Mouse (Mus musculus) c-Kit-positive CD71-positive TER-119-positive erythroid progenitor cells, embryonic 14.5 days (primary cell): ENCODE data around the gene Sec14l3.
A peak's percentile ranks its signal among the peaks of the same experiment; 100 is the strongest.
"Not testable (repeated sequence)": the region's sequence is repeated elsewhere in the genome, so short reads cannot be mapped to it uniquely, and the experiment has no call there.

Experiments
- DNase-seq: peaks from one replicate; pipeline ENCODE4 v3.0.0-alpha.2; 2013; ENCODE audit warnings: low spot score

The Sec14l3 gene

DNA sequence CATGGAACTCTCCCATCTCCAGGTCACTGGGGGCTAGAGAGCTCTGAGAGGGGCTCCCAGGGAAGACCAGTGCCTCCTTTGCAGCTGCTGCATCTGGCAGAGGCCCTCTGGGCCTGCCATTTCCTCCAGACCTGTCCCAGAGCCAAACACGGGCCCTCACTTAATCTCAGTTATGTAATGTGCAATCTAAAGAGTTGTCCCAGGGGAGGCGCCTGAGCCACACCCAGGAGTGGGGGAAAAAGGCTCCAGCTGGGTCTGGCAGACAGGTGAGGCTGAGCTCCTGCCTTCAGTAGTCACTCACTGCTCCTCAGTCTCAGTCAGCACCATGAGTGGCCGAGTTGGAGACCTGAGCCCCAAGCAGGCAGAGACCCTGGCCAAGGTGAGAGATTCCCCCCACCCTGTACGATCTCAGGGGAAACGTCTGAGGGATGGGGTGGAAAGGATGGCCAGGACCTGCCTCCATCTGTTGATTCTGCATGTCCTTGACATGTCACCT lies at the start of gene Sec14l3:
Gene Sec14l3 (plus strand): TSS at position 215 of the 496 bp plus-strand sequence.
- no peak for DNase-seq

GRCm38 (mm10) chr11:4015796-4016195 lies 48.8 kb upstream of the Sec14l3 start:
- not testable (repeated sequence) for DNase-seq

DNA sequence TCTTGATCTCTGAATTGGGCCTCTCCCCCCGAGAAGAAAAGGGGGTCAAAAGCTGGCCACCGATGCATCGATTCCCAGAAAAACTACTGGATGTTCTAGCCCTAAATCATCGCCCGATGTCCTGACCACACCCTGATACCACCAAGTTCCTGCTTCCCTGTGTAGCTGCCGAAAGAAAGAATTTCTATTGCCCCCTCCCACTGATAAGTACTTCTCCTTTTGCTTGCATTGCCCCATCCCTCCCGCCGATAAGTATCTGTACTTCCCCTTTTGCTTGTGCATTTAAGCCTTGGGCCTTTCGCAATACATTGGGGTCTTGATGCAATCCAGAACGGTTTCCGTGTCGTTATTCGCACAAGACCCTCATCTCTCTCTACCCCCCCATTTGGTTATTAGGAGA lies 42.5 kb upstream of the Sec14l3 start:
- not testable (repeated sequence) for DNase-seq

- DNase-seq = no peak
These were observed 41.3 kb upstream of the Sec14l3 start for GRCm38 (mm10) chr11:4023321-4023720.

- DNase-seq = no peak
These were observed 37.6 kb upstream of the Sec14l3 start for GRCm38 (mm10) chr11:4027066-4027465.

- DNase-seq = no peak
These were observed 36.9 kb upstream of the Sec14l3 start for GRCm38 (mm10) chr11:4027561-4028334.

- no peak for DNase-seq
These were observed 35.3 kb upstream of the Sec14l3 start for GRCm38 (mm10) chr11:4029343-4029742.

GRCm38 (mm10) chr11:4031126-4031941 lies 33.3 kb upstream of the Sec14l3 start, which contains the start of gene Sec14l4:
Gene Sec14l4, plus strand, starts transcription at chr11:4031462.
- no peak for DNase-seq

DNA sequence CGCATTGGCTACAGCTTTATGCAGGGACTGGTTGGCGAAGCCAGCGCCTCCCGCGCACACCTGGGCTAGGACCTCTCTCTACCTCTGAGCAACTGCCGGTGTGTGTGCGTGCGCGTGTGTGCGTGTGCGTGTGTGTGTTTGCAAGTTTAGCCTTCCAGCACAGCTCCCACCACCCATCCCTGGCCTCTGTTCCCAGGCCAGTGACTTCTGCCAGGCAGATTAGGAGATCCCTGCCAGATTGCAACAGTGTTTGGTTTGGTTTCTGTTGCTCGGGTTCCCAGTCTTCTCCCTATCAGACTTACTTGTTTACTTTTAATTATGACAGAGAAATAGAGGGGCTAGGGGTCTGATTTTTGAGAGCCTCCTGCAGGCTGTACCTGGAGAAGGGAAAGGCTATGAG lies 32.7 kb upstream of the Sec14l3 start:
- no peak for DNase-seq

DNA sequence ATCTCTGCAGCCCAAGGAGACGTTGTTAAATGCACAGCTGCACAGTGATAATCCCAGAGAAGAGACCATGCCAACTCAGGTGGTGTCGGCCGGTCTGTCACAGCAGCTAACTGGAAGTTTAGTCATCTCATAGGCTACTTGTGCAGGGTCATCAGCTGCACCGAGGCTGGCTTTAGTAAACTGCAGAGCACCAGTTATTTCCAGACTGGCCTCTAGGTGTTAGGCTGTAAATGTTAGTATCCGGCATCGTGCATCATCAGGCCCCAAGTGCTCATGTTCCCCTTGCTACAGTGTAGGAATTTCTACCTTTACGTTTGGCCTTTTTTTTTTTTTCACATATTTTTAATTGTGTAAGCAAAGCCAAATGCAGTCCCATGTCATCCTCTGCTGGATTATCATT lies 31.2 kb upstream of the Sec14l3 start:
- DNase-seq = no peak

DNA sequence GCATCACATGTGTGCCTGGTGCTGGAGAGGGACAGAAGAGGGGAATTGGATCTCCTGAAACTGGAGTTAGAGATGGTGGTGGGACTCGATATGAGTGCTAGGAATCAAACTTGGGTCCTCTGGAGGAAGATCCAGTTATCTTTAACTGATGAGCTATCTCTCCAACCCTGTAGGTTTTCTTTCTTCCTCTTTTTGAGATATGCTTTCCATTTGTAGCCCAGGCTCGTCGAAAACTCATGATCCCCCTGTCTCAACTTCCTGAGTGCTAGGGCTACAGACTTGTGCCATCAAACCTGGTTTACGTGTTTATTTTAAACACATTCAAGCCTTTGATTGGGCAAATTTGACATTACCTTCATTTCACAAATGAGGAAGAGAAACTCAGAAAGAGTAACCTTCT lies 30.5 kb upstream of the Sec14l3 start:
- no peak for DNase-seq

DNA sequence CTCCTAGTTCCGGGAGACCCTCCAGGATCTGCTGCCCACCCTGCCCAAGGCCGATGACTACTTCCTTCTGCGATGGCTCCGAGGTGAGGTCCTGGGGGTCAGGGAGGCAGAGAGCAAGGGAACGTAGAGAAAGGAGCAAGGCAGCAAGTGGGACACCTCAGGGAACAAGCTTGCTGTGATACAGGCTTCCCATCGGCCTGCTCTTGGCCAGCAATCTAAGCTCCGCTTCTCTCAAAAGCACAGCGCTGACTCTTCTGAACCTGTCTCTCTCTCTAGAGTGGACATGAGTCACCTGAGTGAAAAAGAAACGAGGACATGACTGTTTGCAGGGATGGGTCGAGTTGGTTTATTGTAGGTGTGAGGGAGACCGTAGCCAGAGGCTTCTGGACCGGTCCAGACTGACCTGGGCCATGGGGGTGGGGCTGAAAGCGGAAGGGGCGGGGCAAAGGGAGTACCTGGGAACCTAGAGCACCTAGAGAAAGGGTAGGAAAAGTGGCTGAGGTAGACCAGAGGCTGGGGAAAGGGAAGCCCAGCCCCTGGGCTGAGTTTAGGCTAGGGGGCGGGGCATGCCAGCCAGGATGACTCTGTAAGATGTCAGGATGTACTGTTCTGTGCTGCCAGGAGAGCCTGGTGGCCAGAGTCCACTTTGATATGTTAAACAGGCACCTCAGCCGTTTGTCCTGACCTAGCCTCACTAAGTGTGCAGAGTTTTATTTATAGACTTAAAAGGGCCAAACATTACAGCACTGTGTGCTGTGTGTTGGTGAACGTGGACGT lies 29.3 kb upstream of the Sec14l3 start:
- DNase-seq = no peak

DNA sequence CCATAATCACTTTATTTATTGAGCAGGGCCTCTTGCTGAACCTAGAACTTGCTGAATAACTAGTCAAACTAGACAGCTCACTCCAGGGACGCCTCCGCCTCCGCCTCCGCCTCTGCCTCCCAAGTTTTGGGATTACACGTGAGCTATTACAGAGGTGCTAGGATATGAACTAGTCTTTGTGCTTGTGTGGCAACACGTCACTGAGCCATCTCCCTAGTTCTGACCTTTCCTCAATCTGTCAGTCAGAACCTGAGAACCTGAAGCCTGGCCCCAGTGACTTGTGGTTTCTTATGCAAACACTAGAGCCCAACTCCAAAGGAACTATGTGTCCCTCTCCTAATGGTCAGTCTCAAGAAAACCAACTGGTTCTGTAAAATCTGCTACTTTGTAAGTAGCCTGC lies 28.7 kb upstream of the Sec14l3 start:
- no peak for DNase-seq

DNA sequence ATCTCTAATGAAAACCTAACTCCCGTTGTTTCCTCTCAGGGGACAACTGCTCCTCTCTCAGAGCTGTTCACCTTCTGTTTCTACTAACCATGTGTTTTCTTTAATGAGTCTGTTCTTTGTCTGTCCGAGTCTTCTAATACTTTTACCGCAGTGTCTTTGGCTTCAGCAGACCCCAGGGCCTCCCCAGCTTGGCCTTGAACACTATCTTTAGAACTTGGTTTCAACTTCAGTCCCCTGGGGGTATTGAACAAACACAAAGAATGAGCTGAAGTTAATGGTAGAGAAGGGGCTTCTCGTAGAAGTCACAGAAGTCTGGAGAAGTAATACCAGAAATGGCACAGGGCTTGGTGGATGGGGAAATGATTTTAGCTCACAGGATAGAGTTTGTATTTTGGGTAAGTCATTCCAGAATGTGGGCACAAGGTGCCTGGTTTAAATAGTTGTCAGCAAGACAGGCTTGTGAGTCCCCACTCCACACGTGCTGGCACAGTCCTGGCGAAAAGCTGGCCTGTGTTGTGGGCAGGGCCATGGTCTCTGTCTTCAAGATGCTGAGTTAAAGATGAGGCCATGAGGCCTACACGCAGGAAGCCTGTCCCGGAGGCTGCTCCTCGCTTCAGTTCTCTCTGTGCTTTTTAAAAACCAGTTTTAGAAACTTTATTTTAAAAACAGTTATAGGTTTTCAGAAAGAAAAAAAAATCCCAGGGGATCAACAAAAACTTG lies 28.1 kb upstream of the Sec14l3 start:
- no peak for DNase-seq

- DNase-seq = no peak
These were observed 24.7 kb upstream of the Sec14l3 start for GRCm38 (mm10) chr11:4039951-4040350.

DNA sequence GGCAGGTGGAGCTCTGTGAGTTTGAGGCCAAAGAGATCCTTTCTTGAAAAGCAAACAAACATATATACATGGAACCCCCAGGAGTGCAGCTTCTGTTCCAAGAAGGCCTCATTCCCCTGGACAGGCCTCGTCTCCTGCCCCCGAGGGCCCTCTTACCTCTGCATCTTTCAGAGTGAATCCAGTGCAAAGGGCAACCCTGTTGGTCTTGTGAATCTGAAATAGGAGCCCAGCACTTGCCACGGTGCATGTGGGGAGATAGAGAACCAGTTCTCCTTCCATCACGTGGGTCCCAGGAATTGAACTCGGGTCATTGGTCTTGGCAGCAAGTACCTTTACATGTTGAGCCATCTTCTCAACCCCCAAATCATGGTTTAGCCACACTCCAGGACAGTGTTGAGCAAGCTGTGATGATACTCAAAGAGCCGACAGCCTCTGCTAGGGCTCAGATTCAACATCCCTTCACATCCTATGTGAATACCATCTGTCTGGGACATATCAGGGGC lies 23.5 kb upstream of the Sec14l3 start:
- DNase-seq = no peak

- no peak for DNase-seq
These were observed 21.6 kb upstream of the Sec14l3 start for GRCm38 (mm10) chr11:4043081-4043480.

DNA sequence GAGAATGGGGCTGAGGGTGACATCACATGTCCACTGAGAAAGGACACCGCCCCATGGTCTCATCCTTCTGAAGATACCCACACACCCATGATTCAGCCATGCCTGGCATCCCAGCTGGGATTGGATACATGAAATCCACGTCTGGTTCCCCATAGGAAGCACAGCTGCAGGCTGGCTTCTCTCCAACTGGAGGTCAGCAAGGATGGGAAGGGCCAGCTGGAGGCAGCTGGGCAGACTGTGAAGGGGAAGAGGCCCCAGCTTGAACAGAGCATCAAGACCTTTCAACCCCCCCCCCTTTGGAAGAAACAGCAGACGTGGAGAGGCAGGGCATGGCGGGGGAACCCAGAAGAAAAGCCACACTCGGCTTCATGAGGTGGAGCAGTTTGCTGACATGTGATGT lies 18.1 kb upstream of the Sec14l3 start:
- no peak for DNase-seq

DNA sequence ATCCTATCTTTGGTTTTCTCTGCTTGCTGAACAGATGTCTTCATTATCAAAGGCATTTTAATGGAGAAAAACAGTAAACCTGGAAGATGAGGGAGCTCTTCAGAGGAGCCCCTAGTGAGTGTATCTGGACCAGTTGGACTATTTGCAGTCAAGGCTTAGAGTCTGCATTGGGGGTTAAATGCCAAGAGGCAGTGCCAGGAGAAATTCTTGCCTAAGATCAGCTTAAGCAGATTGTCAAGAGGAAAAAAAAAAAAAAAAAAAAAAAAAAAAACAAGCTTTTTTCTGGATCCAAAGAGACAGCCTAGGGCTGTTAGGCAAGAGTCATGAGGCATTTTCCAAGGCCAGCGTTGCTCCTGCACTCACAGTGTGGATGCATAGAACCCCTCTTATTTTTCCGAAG lies 16.9 kb upstream of the Sec14l3 start:
- no peak for DNase-seq

DNA sequence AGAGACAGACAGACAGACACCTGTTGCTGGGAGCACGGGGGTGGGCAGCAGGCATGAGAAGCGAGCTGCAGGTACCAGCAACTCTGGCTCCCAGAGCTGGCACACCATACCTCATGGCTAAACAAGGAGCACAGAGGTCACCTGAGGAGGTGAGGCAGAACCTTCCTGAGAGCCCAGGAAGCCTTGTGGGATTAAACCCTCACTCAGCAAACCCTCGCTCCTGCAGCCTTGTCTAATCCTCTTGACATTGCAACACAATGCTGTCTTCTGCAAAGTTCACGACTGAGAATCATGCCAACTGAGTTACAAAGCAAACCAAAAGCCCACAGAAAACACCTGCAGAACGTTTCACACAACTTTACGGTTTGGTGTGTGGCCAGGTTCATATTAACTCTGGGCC lies 16.2 kb upstream of the Sec14l3 start:
- DNase-seq = no peak

DNA sequence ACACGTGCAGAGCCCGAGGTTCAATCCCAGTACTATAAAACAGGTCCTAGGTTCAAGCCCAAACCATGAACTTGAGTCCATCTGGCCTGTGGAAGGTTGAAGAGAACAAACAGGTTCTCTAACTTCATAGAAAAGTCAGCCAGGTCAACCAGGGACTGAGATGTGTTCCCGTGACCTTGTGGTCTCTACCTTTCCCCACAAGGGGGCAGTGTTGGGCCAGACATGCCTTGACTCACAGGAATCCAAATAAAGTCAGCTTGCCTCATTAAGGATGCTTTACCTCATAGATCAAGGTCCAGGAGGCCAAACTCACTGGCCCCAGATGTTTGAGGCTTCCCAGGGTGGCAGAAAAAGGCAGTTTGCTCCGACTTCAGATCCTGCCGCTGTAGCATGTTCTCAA lies 11.1 kb upstream of the Sec14l3 start:
- DNase-seq = peak; percentile 68
